Mouse (Mus musculus) ES-E14 (cell line): Measurements from ENCODE around the gene Hmx1. TPM values are rescaled to one million over a fixed set of nuclear protein-coding genes. Genes with fewer than 3 reads are reported as not detected.

Source experiments
- DNase-seq: peaks from one replicate; pipeline ENCODE4 v3.0.0-alpha.2; 2013; ENCODE audit warnings: low read depth, low spot score
- H3K27ac ChIP-seq: 2 replicates; pipeline ENCODE4 v1.5.1; 2012; ENCODE audit warnings: low read depth, mild to moderate bottlenecking, low read length, moderate library complexity, mixed read lengths; ENCODE audit not compliant: poor library complexity, insufficient read depth, severe bottlenecking
- H3K36me3 ChIP-seq: 2 replicates; pipeline ENCODE4 v1.6.1; 2012; ENCODE audit warnings: mild to moderate bottlenecking, low read length, moderate library complexity, mixed read lengths; ENCODE audit not compliant: control insufficient read depth, poor library complexity, insufficient read depth, severe bottlenecking
- H3K4me1 ChIP-seq, 2 experiments: fragments of 150-350 bp in 1 of 2; sonication (generic) in 1 of 2; 2 replicates each; pipeline ENCODE4 v1.6.1; 2012; ENCODE audit warnings: low read length in 2 of 2, mild to moderate bottlenecking in 1 of 2, mixed read lengths in 1 of 2; ENCODE audit not compliant: control insufficient read depth in 2 of 2, insufficient read depth in 2 of 2, poor library complexity in 1 of 2
- H3K4me3 ChIP-seq, 2 experiments: fragments of 150-350 bp in 1 of 2; sonication (generic) in 1 of 2; 2 replicates each; pipeline ENCODE4 v1.5.1; 2012; ENCODE audit warnings: low read length in 2 of 2, low read depth in 1 of 2, mild to moderate bottlenecking in 1 of 2, mixed read lengths in 1 of 2; ENCODE audit not compliant: insufficient read depth in 1 of 2, poor library complexity in 1 of 2, severe bottlenecking in 1 of 2
- H3K9ac ChIP-seq: 2 replicates; pipeline ENCODE4 v1.6.1; 2012; ENCODE audit warnings: low read depth, mild to moderate bottlenecking, low read length, mixed read lengths; ENCODE audit not compliant: poor library complexity, insufficient read depth, severe bottlenecking
- H3K9me3 ChIP-seq: fragments of 150-350 bp; sonication (generic); 2 replicates; pipeline ENCODE4 v1.6.1; 2012; ENCODE audit warnings: low read depth, mild to moderate bottlenecking, low read length; ENCODE audit not compliant: control insufficient read depth, insufficient read depth
- CHD2 ChIP-seq: IDR thresholded peaks from 2 replicates; pipeline ENCODE4 v1.6.1; 2014; ENCODE audit warnings: mild to moderate bottlenecking, low read depth, low read length, inconsistent platforms
- HCFC1 ChIP-seq: IDR thresholded peaks from 2 replicates; pipeline ENCODE4 v1.6.1; 2012; ENCODE audit warnings: low read length, inconsistent platforms, borderline replicate concordance; ENCODE audit not compliant: insufficient read depth
- MAFK ChIP-seq: IDR thresholded peaks from 2 replicates; pipeline ENCODE4 v1.6.1; 2014; ENCODE audit warnings: mild to moderate bottlenecking, low read depth, low read length, inconsistent platforms; ENCODE audit not compliant: insufficient read depth
- ZC3H11A ChIP-seq: IDR thresholded peaks from 2 replicates; pipeline ENCODE4 v1.6.1; 2012; ENCODE audit warnings: low read depth, mild to moderate bottlenecking, inconsistent platforms, low read length, borderline replicate concordance
- ZNF384 ChIP-seq: IDR thresholded peaks from 2 replicates; pipeline ENCODE4 v1.6.1; 2012; ENCODE audit warnings: low read depth, low read length, inconsistent platforms
- in situ Hi-C, 2 experiments: fragments of 600-800 bp; cut with MboI; formaldehyde crosslinking; loops; one replicate each; pipeline ENCODE4 v1.15.1; 2025; ENCODE audit warnings: low sequenced_read_pairs in 2 of 2, inconsistent platforms in 1 of 2; ENCODE audit not compliant: unreplicated experiment in 2 of 2
- total RNA-seq: library from RNA; depleted of rRNA; stranded (reverse); fragments of 300-350 nt; gene quantifications from 2 replicates; pipeline ENCODE4 v1.2.3, GENCODE M21; 2012; rRNA removed

The Hmx1 gene
- total RNA-seq, 1 experiment, result 0.76 TPM

GRCm38 (mm10) chr5:35440459-35440858 is 51.6 kb downstream of the Hmx1 start:
- DNase-seq, result no peak
- Histone ChIP-seq H3K4me3 (no peak overlapping the region), H3K4me1 (no peaks in the 10 kb centered on the region; a peak in 1 of 4 replicates), H3K27ac (no peak overlapping the region), H3K9me3 (no peaks in the 10 kb centered on the region), H3K36me3 (no peaks in the 10 kb centered on the region), H3K9ac (no peak overlapping the region)
- in situ Hi-C loops, result no loop called here
- TF ChIP-seq ZC3H11A, result no peak
- no peak for TF ChIP-seq MAFK
- no peak for TF ChIP-seq HCFC1
- TF ChIP-seq ZNF384, result no peak
- TF ChIP-seq CHD2, result no peak

GRCm38 (mm10) chr5:35441411-35441810 is 52.5 kb downstream of the Hmx1 start:
- in situ Hi-C loops, result no loop called here

DNA sequence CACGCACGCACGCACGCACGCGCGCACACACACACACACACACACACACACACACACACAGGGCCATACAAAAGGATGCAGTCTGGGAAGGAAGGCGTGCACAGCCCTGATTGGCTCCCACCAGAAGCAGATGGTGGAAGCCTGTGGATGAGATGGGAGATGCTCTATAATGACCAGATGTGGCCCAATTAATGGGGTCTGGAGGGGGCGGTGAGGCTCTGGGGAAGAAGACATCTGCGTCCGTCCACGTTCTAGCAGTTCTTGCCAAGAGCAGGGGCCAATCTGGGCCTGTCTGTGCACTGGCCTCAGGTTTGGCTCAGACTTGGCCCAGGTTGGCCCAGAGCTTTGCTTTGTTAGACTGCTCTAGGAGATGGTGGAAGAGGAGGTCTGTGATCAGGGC is 55.8 kb downstream of the Hmx1 start:
- Histone ChIP-seq H3K4me3 (no peak overlapping the region), H3K4me1 (no peaks in the 10 kb centered on the region; a peak in 1 of 4 replicates), H3K36me3 (no peaks in the 10 kb centered on the region), H3K27ac (no peak overlapping the region), H3K9me3 (no peaks in the 10 kb centered on the region), H3K9ac (no peak overlapping the region)
- no peak for TF ChIP-seq ZC3H11A
- no peak for DNase-seq
- in situ Hi-C loops, result no loop called here

More at GRCm38 (mm10) chr5:35441411-35441810, 52.5 kb downstream of the Hmx1 start:
- no peak overlapping the region for H3K27ac ChIP-seq
- no peak overlapping the region for H3K9ac ChIP-seq
- no peak for DNase-seq
- H3K4me3 ChIP-seq, result no peak overlapping the region
- H3K36me3 ChIP-seq, result no peaks in the 10 kb centered on the region
- no peak for TF ChIP-seq MAFK
- TF ChIP-seq ZC3H11A, result no peak
- no peak for TF ChIP-seq ZNF384
- no peak for TF ChIP-seq CHD2
- no peak for TF ChIP-seq HCFC1
- no peaks in the 10 kb centered on the region; a peak in 1 of 4 replicates for H3K4me1 ChIP-seq
- no peaks in the 10 kb centered on the region for H3K9me3 ChIP-seq

- no peak overlapping the region for H3K9ac ChIP-seq
- H3K4me3 ChIP-seq, result no peak overlapping the region
- no peaks in the 10 kb centered on the region; a peak in 1 of 4 replicates for H3K4me1 ChIP-seq
- H3K36me3 ChIP-seq, result no peaks in the 10 kb centered on the region
- in situ Hi-C loops, result no loop called here
- H3K9me3 ChIP-seq, result no peaks in the 10 kb centered on the region
- no peak overlapping the region for H3K27ac ChIP-seq
- TF ChIP-seq MAFK (no peak), ZNF384 (no peak), ZC3H11A (no peak)
- DNase-seq, result no peak
Observed at GRCm38 (mm10) chr5:35447656-35448443, 58.9 kb downstream of the Hmx1 start.

Other genes with a start within 250 kb of the Hmx1 start
- gene Adra2c, start 110.8 kb upstream of the Hmx1 start, total RNA-seq, result 0.16 and 0.45 TPM in 2 replicates
- 4.3 and 6.1 TPM in 2 replicates for gene Cpz, start 136.6 kb downstream of the Hmx1 start, total RNA-seq
- gene Trmt44, start 186.0 kb downstream of the Hmx1 start, total RNA-seq, result 14.9 and 15.1 TPM in 2 replicates
- gene Acox3, start 193.9 kb downstream of the Hmx1 start, total RNA-seq, result 7.2 and 9.1 TPM in 2 replicates